Mouse (Mus musculus) E14TG2a.4 (cell line): ENCODE measurements around the gene Kcnj10.

Experiments used
- CTCF ChIP-seq: conservative IDR thresholded peaks from 2 replicates; pipeline ENCODE4 v1.5.1; 2014; ENCODE audit warnings: low read length
- NANOG ChIP-seq: IDR thresholded peaks from 2 replicates; pipeline ENCODE4 v1.6.1; 2014; ENCODE audit warnings: borderline replicate concordance, low read length, mixed read lengths

- TF ChIP-seq CTCF (no peak), NANOG (no peak)
These were observed 5.7 kb downstream of the Kcnj10 start for GRCm38 (mm10) chr1:172346707-172347106.
